Mouse (Mus musculus): Measurements from ENCODE around the gene Rbm25. TPM values are rescaled to one million over a fixed set of nuclear protein-coding genes. Genes with fewer than 3 reads are reported as not detected.

The Rbm25 gene
- total RNA-seq, 2 experiments from 2014 or later = 159 to 163 TPM

DNA sequence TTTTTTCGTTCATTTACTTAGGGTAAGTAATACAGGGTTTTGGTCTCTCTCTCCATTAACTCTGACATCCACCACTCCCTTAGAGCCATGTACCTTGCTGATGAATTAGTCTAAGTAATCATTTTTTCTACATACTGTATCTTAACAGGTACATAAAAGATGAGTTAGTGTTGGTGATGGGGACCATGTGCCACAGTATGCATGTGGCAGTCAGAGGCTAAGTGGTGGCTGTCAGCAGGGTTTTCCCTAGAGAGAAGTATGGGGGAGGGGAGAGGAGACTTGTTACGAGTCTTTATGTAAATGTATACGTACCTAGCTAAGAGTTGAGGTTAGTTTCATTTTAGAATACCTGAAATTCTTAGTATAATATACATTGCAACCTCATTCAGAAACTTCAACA lies 92.0 kb downstream of the Rbm25 start:
- intact Hi-C loops (cut with DNase I) = no loop called here
- no peak for DNase-seq

- intact Hi-C loops (cut with DNase I) = no loop called here
- DNase-seq = no peak
These were observed 95.7 kb downstream of the Rbm25 start for GRCm38 (mm10) chr12:83726510-83727308.

DNA sequence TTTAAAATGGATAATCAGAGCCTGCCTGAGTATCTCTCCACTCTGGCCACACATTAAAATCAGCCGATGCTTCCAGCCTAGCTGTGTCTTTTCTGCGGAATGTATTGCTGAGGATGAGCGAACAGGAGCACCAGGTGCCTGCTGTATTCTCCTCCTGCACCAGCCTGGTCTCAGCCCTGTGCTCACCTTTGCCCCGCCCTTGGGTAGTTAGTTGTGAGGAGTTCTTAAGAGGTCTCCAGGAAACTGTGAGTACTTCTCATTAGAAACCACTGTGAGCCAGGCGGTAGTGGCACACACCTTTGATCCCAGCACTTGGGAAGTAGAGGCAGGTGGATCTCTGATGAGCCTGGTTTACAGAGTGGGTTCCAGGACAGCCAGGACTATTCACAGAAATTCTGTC lies 101.2 kb downstream of the Rbm25 start:
- DNase-seq = no peak
- intact Hi-C loops (cut with DNase I) = no loop called here

Other genes starting within 250 kb of the Rbm25 start
- gene Dpf3, start 143.5 kb upstream of the Rbm25 start, total RNA-seq (2021) = 10 to 100 TPM in 1 of 2 experiments, 1 to 10 TPM in 1; 7.0 to 11.0 TPM
- 10 to 100 TPM; 36.6 to 43.1 TPM for gene Dcaf4, start 110.8 kb upstream of the Rbm25 start, total RNA-seq (2021)
- gene Zfyve1, start 34.0 kb upstream of the Rbm25 start, total RNA-seq (2021) = 10 to 100 TPM; 41.6 to 42.0 TPM
- 10 to 100 TPM; 70.8 to 78.0 TPM for gene Psen1, start 56.9 kb downstream of the Rbm25 start, total RNA-seq (2021)
- 10 to 100 TPM in 1 of 2 experiments, 1 to 10 TPM in 1; 9.5 to 10.5 TPM for gene Papln, start 132.4 kb downstream of the Rbm25 start, total RNA-seq (2021)